Mouse (Mus musculus): Measurements from ENCODE around the gene 2410002F23Rik. TPM values are rescaled to one million over a fixed set of nuclear protein-coding genes. Genes with fewer than 3 reads are reported as not detected.
A peak's percentile ranks its signal among the peaks of the same experiment; 100 is the strongest.

2410002F23Rik gene
- polyA plus RNA-seq, 1 experiment, result 68.9 TPM

DNA sequence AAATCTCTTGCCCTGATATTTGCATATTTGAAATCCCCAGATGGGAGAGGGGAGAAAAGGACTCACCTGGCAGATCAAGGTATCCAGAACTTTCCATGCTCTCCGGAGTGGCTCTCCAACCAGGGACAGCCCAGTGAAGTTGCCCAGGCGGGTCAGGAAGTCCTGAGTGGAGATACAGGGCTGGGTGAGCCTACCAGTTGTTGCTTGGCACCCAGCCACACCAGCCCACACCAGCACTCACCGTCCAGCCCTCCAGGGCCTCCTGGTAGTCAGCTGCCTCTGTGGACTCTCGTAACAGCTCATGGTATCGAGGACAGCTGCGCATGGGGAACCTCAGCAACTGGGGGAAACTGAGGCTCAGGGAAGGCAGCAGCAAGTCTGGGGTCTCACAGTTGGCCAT is 8.4 kb downstream of the 2410002F23Rik start:
- H3K36me3 ChIP-seq (ENCODE audit: control insufficient read depth, insufficient read depth), result peaks cover 15% of the 10 kb centered on the region
- H3ac ChIP-seq (ENCODE audit: control insufficient read depth, insufficient read length, low read depth), result no peak overlapping the region
- H3K79me3 ChIP-seq (ENCODE audit: low read depth), result no peaks in the 10 kb centered on the region
- TF ChIP-seq CTCF (IDR thresholded peaks at IDR 0.05; ENCODE audit: control insufficient read depth, insufficient read depth, insufficient read length) (no peak), MYOG (IDR thresholded peaks at IDR 0.05; ENCODE audit: control insufficient read depth, extremely low read depth, insufficient read length) (no peak), CEBPB (IDR thresholded peaks at IDR 0.05; ENCODE audit: low read depth) (no peak), USF1 (IDR thresholded peaks at IDR 0.05; ENCODE audit: low read depth) (no peak), MYOD1 (IDR thresholded peaks at IDR 0.05; ENCODE audit: control insufficient read depth, insufficient read length, low read depth) (no peak), MAX (IDR thresholded peaks at IDR 0.05) (no peak), FOSL1 (IDR thresholded peaks at IDR 0.05; ENCODE audit: insufficient read depth, low read length, poor library complexity, severe bottlenecking) (no peak)
- no peak overlapping the region for H3K4me3 ChIP-seq (ENCODE audit: insufficient read depth, poor library complexity, severe bottlenecking)
- no peaks in the 10 kb centered on the region for H3K27me3 ChIP-seq (ENCODE audit: control insufficient read depth, insufficient read depth, insufficient read length)
- peaks cover 10% of the 10 kb centered on the region for H3K79me2 ChIP-seq (ENCODE audit: control insufficient read depth, insufficient read depth)

DNA sequence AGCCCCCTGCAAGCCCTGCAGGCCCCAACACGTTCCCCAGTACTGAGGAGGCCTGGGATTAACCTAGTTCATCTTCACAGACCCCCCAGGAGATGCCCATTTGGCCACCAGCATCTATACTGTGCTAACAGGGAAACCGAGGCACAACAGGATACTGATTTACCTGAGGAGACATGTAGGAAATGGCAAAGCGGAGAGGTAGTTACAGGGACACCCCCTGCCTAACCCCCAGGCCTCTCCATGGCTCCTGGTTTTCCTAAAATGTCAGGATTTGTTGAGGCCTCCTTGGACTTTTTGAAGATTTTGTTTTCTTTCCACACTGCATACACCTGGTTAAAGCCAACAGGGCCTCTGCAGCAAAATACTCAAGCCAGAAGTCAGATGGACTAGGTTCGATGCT is 10.8 kb downstream of the 2410002F23Rik start, which contains the start of gene Acp4:
Gene Acp4 (minus strand): TSS at position 101 of the 400 bp plus-strand sequence.
- Histone ChIP-seq H3K27me3 (ENCODE audit: control insufficient read depth, insufficient read depth, insufficient read length) (peaks cover 14% of the 10 kb centered on the region), H3K79me2 (ENCODE audit: control insufficient read depth, insufficient read depth) (no peaks in the 10 kb centered on the region), H3K4me3 (ENCODE audit: insufficient read depth, poor library complexity, severe bottlenecking) (no peak within 1 kb of the TSS), H3K79me3 (ENCODE audit: low read depth) (no peaks in the 10 kb centered on the region), H3K36me3 (ENCODE audit: control insufficient read depth, insufficient read depth) (peaks cover 6% of the 10 kb centered on the region), H3ac (ENCODE audit: control insufficient read depth, insufficient read length, low read depth) (no peak within 1 kb of the TSS)
- TF ChIP-seq MYOD1 (IDR thresholded peaks at IDR 0.05; ENCODE audit: control insufficient read depth, insufficient read length, low read depth) (no peak), CEBPB (IDR thresholded peaks at IDR 0.05; ENCODE audit: low read depth) (no peak), MAX (IDR thresholded peaks at IDR 0.05) (no peak), MYOG (IDR thresholded peaks at IDR 0.05; ENCODE audit: control insufficient read depth, extremely low read depth, insufficient read length) (no peak), USF1 (IDR thresholded peaks at IDR 0.05; ENCODE audit: low read depth) (no peak), FOSL1 (IDR thresholded peaks at IDR 0.05; ENCODE audit: insufficient read depth, low read length, poor library complexity, severe bottlenecking) (no peak), CTCF (IDR thresholded peaks at IDR 0.05; ENCODE audit: control insufficient read depth, insufficient read depth, insufficient read length) (no peak)

DNA sequence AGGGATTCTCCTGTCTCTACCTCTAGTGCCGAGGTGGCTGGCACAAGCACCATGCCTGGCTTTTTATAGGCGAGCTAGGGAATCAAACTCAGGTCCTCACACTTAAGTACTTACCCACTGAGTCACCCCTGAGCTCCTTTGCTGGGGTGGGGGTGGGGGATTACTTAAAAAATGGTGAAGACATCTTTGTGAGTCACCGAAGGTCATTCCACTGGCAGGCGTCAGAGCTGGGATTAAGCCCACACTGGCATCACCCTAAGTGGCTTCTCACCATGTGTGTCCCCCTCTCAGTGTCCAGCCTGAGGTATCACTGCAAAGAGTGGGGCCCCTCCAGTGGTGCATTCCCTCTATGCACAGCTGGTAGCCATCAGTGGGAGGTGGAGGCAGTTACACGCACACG is 13.9 kb downstream of the 2410002F23Rik start:
- Histone ChIP-seq H3K36me3 (ENCODE audit: control insufficient read depth, insufficient read depth) (no peaks in the 10 kb centered on the region), H3K27me3 (ENCODE audit: control insufficient read depth, insufficient read depth, insufficient read length) (peaks cover 19% of the 10 kb centered on the region), H3K79me2 (ENCODE audit: control insufficient read depth, insufficient read depth) (no peaks in the 10 kb centered on the region), H3K79me3 (ENCODE audit: low read depth) (no peaks in the 10 kb centered on the region), H3K4me3 (ENCODE audit: insufficient read depth, poor library complexity, severe bottlenecking) (no peak overlapping the region), H3ac (ENCODE audit: control insufficient read depth, insufficient read length, low read depth) (no peak overlapping the region)
- no peak for TF ChIP-seq FOSL1 (IDR thresholded peaks at IDR 0.05; ENCODE audit: insufficient read depth, low read length, poor library complexity, severe bottlenecking)

DNA sequence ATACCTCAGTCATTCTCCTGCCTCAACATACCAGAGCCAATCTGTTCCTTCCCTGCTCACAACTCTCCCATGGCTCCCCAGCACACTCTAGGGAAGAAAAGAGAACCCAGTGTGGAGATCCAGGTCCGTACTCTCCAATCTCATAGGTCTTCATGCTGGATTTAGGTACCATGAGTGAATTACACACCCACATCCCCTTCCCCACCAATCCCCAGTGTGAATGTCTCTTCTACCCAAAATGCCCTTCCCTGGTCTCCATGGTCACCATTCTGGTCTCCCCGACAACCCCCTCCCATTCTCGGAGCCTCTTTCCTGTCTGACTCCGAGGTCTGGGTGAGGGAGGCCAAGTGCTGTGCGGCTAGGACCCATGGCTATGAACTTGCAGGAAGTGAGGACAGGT is 14.6 kb downstream of the 2410002F23Rik start, which contains the start of gene Gm15517:
Gene Gm15517 (plus strand): TSS at position 301 of the 400 bp plus-strand sequence.
- Histone ChIP-seq H3K79me2 (ENCODE audit: control insufficient read depth, insufficient read depth) (no peaks in the 10 kb centered on the region), H3K27me3 (ENCODE audit: control insufficient read depth, insufficient read depth, insufficient read length) (peaks cover 19% of the 10 kb centered on the region), H3K79me3 (ENCODE audit: low read depth) (no peaks in the 10 kb centered on the region), H3K4me3 (ENCODE audit: insufficient read depth, poor library complexity, severe bottlenecking) (no peak within 1 kb of the TSS), H3ac (ENCODE audit: control insufficient read depth, insufficient read length, low read depth) (no peak within 1 kb of the TSS), H3K36me3 (ENCODE audit: control insufficient read depth, insufficient read depth) (no peaks in the 10 kb centered on the region)
- no peak for TF ChIP-seq CEBPB (IDR thresholded peaks at IDR 0.05; ENCODE audit: low read depth)

DNA sequence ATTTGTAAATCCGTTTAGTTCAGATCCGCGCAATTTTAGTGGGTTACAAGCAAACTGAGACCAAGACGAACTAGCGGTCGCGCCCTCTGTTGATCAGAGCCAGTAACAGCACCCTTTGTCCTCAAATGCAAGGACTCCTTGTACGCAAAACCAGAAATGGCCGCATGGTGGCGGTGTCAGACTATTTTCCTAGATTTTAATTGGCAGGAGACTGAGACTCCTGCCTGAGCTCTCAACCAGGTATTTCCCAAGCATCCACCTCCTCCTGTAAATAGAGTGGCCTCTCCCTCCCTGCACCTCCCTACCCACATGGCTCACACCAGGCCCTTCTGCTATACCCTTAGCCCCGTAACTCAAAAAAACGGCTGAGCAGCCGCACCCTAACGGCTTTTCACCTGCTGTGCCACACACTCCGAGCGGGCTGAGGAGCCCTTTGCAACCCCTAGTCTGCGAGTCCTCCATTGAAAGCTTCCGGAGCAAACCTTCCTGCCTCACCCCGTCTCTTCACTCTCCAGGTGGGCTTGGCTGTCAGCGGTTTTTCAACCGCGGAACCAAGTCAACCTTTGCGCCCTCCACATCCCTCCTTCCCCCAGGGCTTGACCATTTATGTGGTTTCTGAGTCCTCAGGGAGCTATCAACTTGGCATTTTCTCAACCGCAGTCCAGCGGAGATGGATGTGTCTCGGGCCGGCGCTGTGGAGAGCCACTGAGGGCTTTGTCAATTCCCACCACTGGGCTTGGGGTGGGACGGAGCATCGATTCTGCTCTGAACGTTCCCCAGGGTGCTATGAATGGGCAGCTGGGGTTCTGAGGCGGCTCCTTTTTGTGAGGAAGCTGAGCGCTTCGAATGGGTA is 16.5 kb downstream of the 2410002F23Rik start:
- Histone ChIP-seq H3ac (ENCODE audit: control insufficient read depth, insufficient read length, low read depth) (no peak overlapping the region), H3K79me3 (ENCODE audit: low read depth) (no peaks in the 10 kb centered on the region), H3K4me3 (ENCODE audit: insufficient read depth, poor library complexity, severe bottlenecking) (no peak overlapping the region), H3K36me3 (ENCODE audit: control insufficient read depth, insufficient read depth) (no peaks in the 10 kb centered on the region), H3K79me2 (ENCODE audit: control insufficient read depth, insufficient read depth) (no peaks in the 10 kb centered on the region), H3K27me3 (ENCODE audit: control insufficient read depth, insufficient read depth, insufficient read length) (peaks cover 29% of the 10 kb centered on the region)
- TF ChIP-seq FOSL1 (IDR thresholded peaks at IDR 0.05; ENCODE audit: insufficient read depth, low read length, poor library complexity, severe bottlenecking) (no peak), CTCF (IDR thresholded peaks at IDR 0.05; ENCODE audit: control insufficient read depth, insufficient read depth, insufficient read length) (peak; percentile 85), USF1 (IDR thresholded peaks at IDR 0.05; ENCODE audit: low read depth) (no peak)

DNA sequence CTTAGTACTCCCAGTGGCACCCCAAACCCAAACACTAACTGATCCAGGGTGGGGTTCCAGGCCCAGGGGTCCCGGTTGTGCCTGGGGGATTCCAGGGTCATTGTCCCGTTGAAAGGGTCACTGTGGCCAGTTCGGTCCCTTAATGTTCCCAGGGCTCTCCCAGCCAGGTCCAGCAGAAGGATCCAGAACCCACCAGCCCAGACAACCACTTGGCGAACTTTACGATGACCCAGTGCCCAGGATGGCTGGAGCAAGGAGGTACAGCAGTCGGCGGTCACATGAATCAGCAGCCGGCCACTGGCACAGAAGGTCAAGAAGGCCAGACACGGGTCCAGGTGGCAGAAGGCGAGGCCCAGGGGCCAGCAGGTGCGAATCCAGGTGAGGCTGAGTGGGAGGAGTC is 21.6 kb downstream of the 2410002F23Rik start:
- no peaks in the 10 kb centered on the region for H3K36me3 ChIP-seq (ENCODE audit: control insufficient read depth, insufficient read depth)
- H3K79me2 ChIP-seq (ENCODE audit: control insufficient read depth, insufficient read depth), result no peaks in the 10 kb centered on the region
- TF ChIP-seq CEBPB (IDR thresholded peaks at IDR 0.05; ENCODE audit: low read depth) (no peak), CTCF (IDR thresholded peaks at IDR 0.05; ENCODE audit: control insufficient read depth, insufficient read depth, insufficient read length) (no peak), FOSL1 (IDR thresholded peaks at IDR 0.05; ENCODE audit: insufficient read depth, low read length, poor library complexity, severe bottlenecking) (no peak), USF1 (IDR thresholded peaks at IDR 0.05; ENCODE audit: low read depth) (no peak)
- H3K27me3 ChIP-seq (ENCODE audit: control insufficient read depth, insufficient read depth, insufficient read length), result peaks cover 34% of the 10 kb centered on the region
- no peak overlapping the region for H3K4me3 ChIP-seq (ENCODE audit: insufficient read depth, poor library complexity, severe bottlenecking)
- no peak overlapping the region for H3ac ChIP-seq (ENCODE audit: control insufficient read depth, insufficient read length, low read depth)
- H3K79me3 ChIP-seq (ENCODE audit: low read depth), result no peaks in the 10 kb centered on the region
